Mouse (Mus musculus) stomach, postnatal 0 days (tissue): ENCODE results near the gene Nsmce4a. TPM values are rescaled to one million over a fixed set of nuclear protein-coding genes. Genes with fewer than 3 reads are reported as not detected.
"Not testable (repeated sequence)": the region's sequence is repeated elsewhere in the genome, so short reads cannot be mapped to it uniquely, and the experiment has no call there.

Source experiments
- ATAC-seq: fragments of 200-750 bp; cut with Nextera tagmentation; 2 replicates; pipeline ENCODE4 v1.8.0; 2017; ENCODE audit not compliant: low FRiP score, low TSS enrichment
- DNase-seq: peaks from one replicate; pipeline ENCODE4 v3.0.0-alpha.2; 2016; ENCODE audit warnings: low spot score
- H3K27ac ChIP-seq: fragments of 300-500 bp; sonication (generic); replicated peaks from 2 replicates; pipeline ENCODE4 v1.5.1; 2014; ENCODE audit warnings: mild to moderate bottlenecking, control low read depth
- H3K27me3 ChIP-seq: fragments of 300-500 bp; sonication (generic); 2 replicates; pipeline ENCODE4 v1.6.1; 2014; ENCODE audit warnings: low read length; ENCODE audit not compliant: control insufficient read depth, insufficient read depth
- H3K36me3 ChIP-seq: fragments of 300-500 bp; sonication (generic); 2 replicates; pipeline ENCODE4 v1.6.1; 2014; ENCODE audit warnings: low read length, mixed read lengths; ENCODE audit not compliant: control insufficient read depth, insufficient read depth
- H3K4me1 ChIP-seq: fragments of 300-500 bp; sonication (generic); replicated peaks from 2 replicates; pipeline ENCODE4 v1.6.1; 2014; ENCODE audit warnings: antibody characterized with exemption; ENCODE audit not compliant: control insufficient read depth, insufficient read depth
- H3K4me2 ChIP-seq: fragments of 300-500 bp; sonication (generic); replicated peaks from 2 replicates; pipeline ENCODE4 v1.6.1; 2014; ENCODE audit warnings: low read depth, mild to moderate bottlenecking, control low read depth, moderate library complexity
- H3K4me3 ChIP-seq: fragments of 300-500 bp; sonication (generic); 2 replicates; pipeline ENCODE4 v1.5.1; 2014; ENCODE audit warnings: low read depth, low read length, control low read depth
- H3K9ac ChIP-seq: fragments of 300-500 bp; sonication (generic); 2 replicates; pipeline ENCODE4 v1.6.1; 2014; ENCODE audit warnings: mild to moderate bottlenecking, low read length, control low read depth, mixed read lengths
- H3K9me3 ChIP-seq: fragments of 300-500 bp; sonication (generic); 2 replicates; pipeline ENCODE4 v1.6.1; 2016; ENCODE audit warnings: low read length; ENCODE audit not compliant: control insufficient read depth
- CTCF ChIP-seq: IDR thresholded peaks from 2 replicates; pipeline ENCODE4 v1.5.1; 2016; ENCODE audit warnings: antibody characterized with exemption, low read depth, mild to moderate bottlenecking, moderate library complexity
- EP300 ChIP-seq: optimal IDR thresholded peaks from 2 replicates; pipeline ENCODE3; 2016; ENCODE audit warnings: antibody characterized with exemption
- WGBS: fragments of 180-500 bp; shearing (Covaris S2); extraction: QIAGEN DNeasy Blood & Tissue Kit; methylation state at CpG from one replicate; pipeline ENCODE4 v1.1.7; 2014; 5-methylcytosine and 5-hydroxymethylcytosine counted together
- polyA plus RNA-seq: library from polyadenylated mRNA; unstranded; fragments of >200 nt; fragmentation: Nextera tagmentation; extraction: Ambion mirVana; gene quantifications from 2 replicates; pipeline ENCODE4 v1.2.1, GENCODE M21; 2015

Nsmce4a gene
- polyA plus RNA-seq, 1 experiment from 2014 or later: 89.7 TPM

DNA sequence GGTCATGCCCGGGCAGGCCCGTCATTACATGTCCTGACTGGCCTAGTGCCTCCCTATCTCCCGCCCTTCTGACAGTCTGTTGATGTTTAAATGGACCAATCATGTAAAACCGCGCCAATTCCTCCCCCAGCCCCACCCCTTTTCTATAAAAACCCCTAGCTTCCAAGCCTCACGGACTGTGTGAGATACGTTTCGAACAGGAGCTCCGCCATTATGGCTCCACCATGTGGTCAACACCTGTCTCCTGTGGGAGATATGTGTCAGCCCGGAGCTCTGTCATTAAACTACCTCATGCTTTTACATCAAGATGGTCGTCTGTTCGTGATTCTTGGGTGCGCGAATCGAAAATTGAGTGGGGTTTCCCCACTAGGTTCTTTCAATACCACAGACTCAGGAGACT lies 41.8 kb downstream of the Nsmce4a start:
- ATAC-seq, H3K36me3 ChIP-seq, H3K4me2 ChIP-seq, H3K9me3 ChIP-seq, DNase-seq, H3K27ac ChIP-seq, H3K9ac ChIP-seq, H3K27me3 ChIP-seq, H3K4me3 ChIP-seq, H3K4me1 ChIP-seq: not testable (repeated sequence)
- 0 out of 2 replicates have a peak, but pooled peaks have one; percentile 5 for TF ChIP-seq CTCF
- WGBS: 96% methylated on average over 14 of the region's 15 CpGs

DNA sequence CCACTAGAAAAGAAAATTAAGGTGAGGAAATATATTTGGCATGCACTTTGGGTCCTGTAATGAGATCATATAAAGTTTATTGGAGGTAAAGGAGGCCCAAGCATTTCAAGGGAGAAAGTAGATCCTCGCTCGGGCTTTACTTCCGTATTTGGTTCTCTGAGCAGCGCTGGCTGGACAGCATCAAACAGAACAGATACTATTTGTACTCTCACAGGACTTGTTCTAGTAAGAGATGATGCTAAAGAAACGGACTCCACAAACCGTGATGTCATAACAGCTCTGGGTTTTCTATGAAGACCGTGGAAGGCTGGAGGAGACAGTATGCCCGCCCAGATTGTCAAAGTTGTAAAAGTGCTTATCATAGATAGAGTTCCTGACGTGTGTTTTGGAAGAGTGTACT lies 45.6 kb downstream of the Nsmce4a start:
- Histone ChIP-seq H3K27ac (peak overlapping the region; percentile 56), H3K4me3 (no peak overlapping the region), H3K27me3 (no peaks in the 10 kb centered on the region), H3K36me3 (peaks cover 4% of the 10 kb centered on the region), H3K4me1 (no peaks in the 10 kb centered on the region), H3K4me2 (no peak overlapping the region), H3K9me3 (no peaks in the 10 kb centered on the region), H3K9ac (no peak overlapping the region)
- ATAC-seq (peak; percentile 45; the same call in 1 of the 2 replicates), DNase-seq (no peak)
- TF ChIP-seq CTCF: no peak
- no peak for TF ChIP-seq EP300
- WGBS: 74% methylated on average over 9 of the region's 9 CpGs

DNA sequence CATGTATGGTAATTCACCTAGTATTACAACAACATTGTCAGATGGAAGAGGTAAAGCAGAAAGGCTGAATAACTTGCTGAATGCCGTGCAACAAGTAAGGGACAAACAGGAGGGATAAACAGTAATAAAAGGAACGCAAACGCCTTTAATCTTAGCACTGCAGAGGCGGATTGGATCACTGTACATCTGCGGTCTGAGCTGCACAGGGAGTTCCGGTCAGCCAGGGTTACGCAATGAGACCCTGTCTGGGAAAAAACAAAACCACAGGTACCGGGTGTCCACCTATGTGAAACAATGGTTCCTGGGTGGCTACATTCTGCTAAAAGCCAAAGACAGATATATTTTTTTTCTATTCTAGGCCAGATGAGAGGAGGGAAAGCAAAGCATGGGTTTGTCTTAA lies 49.5 kb downstream of the Nsmce4a start:
- no peak overlapping the region for H3K27ac ChIP-seq
- TF ChIP-seq EP300 (no peak), CTCF (no peak)
- ATAC-seq (no peak), DNase-seq (no peak)
- H3K36me3 ChIP-seq: no peaks in the 10 kb centered on the region
- H3K9ac ChIP-seq: no peak overlapping the region
- H3K4me1 ChIP-seq: no peaks in the 10 kb centered on the region
- no peak overlapping the region for H3K4me3 ChIP-seq
- H3K9me3 ChIP-seq: no peaks in the 10 kb centered on the region
- 80% methylated on average over 8 of the region's 8 CpGs for WGBS
- H3K27me3 ChIP-seq: no peaks in the 10 kb centered on the region
- H3K4me2 ChIP-seq: no peak overlapping the region

DNA sequence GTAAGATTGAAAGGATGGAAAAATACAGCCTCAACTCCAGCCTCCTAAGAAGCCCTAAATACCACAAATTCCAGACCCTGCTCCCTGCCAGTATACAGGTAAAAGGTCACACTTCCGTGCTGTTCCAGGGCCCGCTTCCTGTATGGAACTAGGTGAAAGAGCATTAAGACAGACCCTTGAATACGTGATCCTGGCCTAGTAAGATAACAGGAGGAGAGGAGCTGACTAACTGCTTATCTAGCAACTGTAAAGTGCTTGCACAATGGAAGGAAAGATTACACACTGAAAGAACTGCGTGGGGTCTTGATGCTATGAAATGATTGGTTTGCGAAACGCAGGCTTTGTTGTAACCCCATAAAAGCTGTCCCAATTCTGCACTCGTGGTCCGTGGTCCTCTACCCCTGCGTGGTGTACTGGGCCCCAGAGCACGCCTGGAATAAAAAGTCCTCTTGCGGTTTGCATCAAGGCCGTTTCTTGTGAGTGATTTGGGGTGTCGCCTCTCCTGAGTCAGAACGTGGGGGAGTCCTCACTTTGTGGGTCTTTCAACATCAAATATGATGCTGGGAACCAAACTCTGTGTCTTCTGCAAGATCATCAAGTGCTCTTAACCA lies 52.0 kb downstream of the Nsmce4a start:
- 81% methylated on average over 14 of the region's 14 CpGs for WGBS
- no peak overlapping the region for H3K4me2 ChIP-seq
- ATAC-seq: no peak
- no peak overlapping the region for H3K27ac ChIP-seq
- no peaks in the 10 kb centered on the region for H3K36me3 ChIP-seq
- H3K9me3 ChIP-seq: no peaks in the 10 kb centered on the region
- DNase-seq: no peak
- TF ChIP-seq CTCF: no peak
- TF ChIP-seq EP300: no peak
- H3K4me1 ChIP-seq: no peaks in the 10 kb centered on the region
- no peak overlapping the region for H3K9ac ChIP-seq
- H3K27me3 ChIP-seq: no peaks in the 10 kb centered on the region
- H3K4me3 ChIP-seq: no peak overlapping the region

DNA sequence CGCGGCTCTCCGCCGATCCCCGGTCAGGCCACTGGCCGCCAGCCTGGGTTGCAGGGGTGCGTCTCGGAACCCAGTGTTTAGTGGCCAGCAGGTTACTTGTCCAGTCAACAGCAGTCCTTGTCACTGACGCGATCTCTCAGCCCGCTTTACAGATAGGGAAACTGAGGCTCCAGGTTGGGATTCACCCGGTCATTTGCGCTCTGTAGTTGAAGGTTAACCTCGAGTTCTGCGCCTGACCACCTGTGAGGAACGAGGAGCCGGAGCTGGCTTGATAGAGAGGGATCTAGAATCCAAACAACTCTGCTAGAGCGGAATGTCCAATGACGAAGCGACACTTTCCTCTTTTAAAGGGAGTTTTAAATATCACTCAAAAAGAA lies 52.9 kb downstream of the Nsmce4a start, which contains the start of gene Ate1:
Ate1 (minus strand) TSS at position 321 of the 377 bp plus-strand sequence.
- peak within 1 kb of the TSS; percentile 90 for H3K4me3 ChIP-seq
- no peaks in the 10 kb centered on the region for H3K27me3 ChIP-seq
- DNase-seq (no peak), ATAC-seq (no peak)
- H3K9me3 ChIP-seq: no peaks in the 10 kb centered on the region
- H3K27ac ChIP-seq: peak within 1 kb of the TSS; percentile 99
- 9% methylated on average over 20 of the region's 20 CpGs for WGBS
- H3K9ac ChIP-seq: peak within 1 kb of the TSS; percentile 95
- H3K36me3 ChIP-seq: no peaks in the 10 kb centered on the region
- no peak for TF ChIP-seq EP300
- no peak for TF ChIP-seq CTCF
- H3K4me1 ChIP-seq: no peaks in the 10 kb centered on the region
- peak within 1 kb of the TSS; percentile 82 for H3K4me2 ChIP-seq
